Mouse (Mus musculus) testis, adult 2 months (tissue): ENCODE measurements at regions not wholly inside any gene's neighbourhood (a gene's known extent, or its start where the extent isn't known, plus 50 kb on each side); places are given as distances from the start of the nearest gene placed in this dataset.

Experiments
- CTCF ChIP-seq: fragments of 200-500 bp; IDR thresholded peaks from 2 replicates; pipeline ENCODE4 v1.5.1; 2012; ENCODE audit warnings: low read depth, mild to moderate bottlenecking, inconsistent platforms, low read length, moderate library complexity; ENCODE audit not compliant: control insufficient read depth, insufficient read depth, insufficient replicate concordance
- POLR2A ChIP-seq: fragments of 200-500 bp; IDR thresholded peaks from 2 replicates; pipeline ENCODE4 v1.6.1; 2012; ENCODE audit warnings: low read depth, mild to moderate bottlenecking, inconsistent platforms, low read length, moderate library complexity; ENCODE audit not compliant: control insufficient read depth

- TF ChIP-seq CTCF (no peak), POLR2A (no peak)
Measured at GRCm38 (mm10) chr4:142829711-142830110, 383.1 kb downstream of the Prdm2 start.
